Mouse (Mus musculus) spleen, postnatal 10 days (tissue): ENCODE data around the gene Tmem163.

ENCODE experiments used
- DNase-seq, 2 experiments: peaks; one replicate each; pipeline ENCODE4 v3.0.0; 2021 to 2022; ENCODE audit warnings: low spot score in 2 of 2

Tmem163 gene

GRCm38 (mm10) chr1:127651564-127651963, 27.8 kb downstream of the Tmem163 start:
- DNase-seq = no peak

GRCm38 (mm10) chr1:127642976-127643769, 36.2 kb downstream of the Tmem163 start:
- no peak for DNase-seq

GRCm38 (mm10) chr1:127637917-127638316, 41.4 kb downstream of the Tmem163 start:
- no peak for DNase-seq

GRCm38 (mm10) chr1:127627151-127627550, 52.2 kb downstream of the Tmem163 start:
- DNase-seq = no peak

GRCm38 (mm10) chr1:127625577-127626362, 53.6 kb downstream of the Tmem163 start:
- DNase-seq = peak in 1 of 2 experiments; percentile 28

- DNase-seq = no peak
These were observed 57.0 kb downstream of the Tmem163 start for GRCm38 (mm10) chr1:127622349-127622748.

- no peak for DNase-seq
These were observed 60.3 kb downstream of the Tmem163 start for GRCm38 (mm10) chr1:127619036-127619435.

GRCm38 (mm10) chr1:127610378-127610777, 69.0 kb downstream of the Tmem163 start:
- DNase-seq = no peak

- no peak for DNase-seq
These were observed 69.5 kb downstream of the Tmem163 start for GRCm38 (mm10) chr1:127609814-127610213.

GRCm38 (mm10) chr1:127608326-127608725, 71.0 kb downstream of the Tmem163 start:
- no peak for DNase-seq

- DNase-seq = no peak
These were observed 75.4 kb downstream of the Tmem163 start for GRCm38 (mm10) chr1:127603697-127604631.

- no peak for DNase-seq
These were observed 83.2 kb downstream of the Tmem163 start for GRCm38 (mm10) chr1:127596143-127596542.

GRCm38 (mm10) chr1:127595735-127596134, 83.6 kb downstream of the Tmem163 start:
- no peak for DNase-seq

- DNase-seq = no peak
These were observed 89.8 kb downstream of the Tmem163 start for GRCm38 (mm10) chr1:127589542-127589941.

GRCm38 (mm10) chr1:127587071-127587470, 92.3 kb downstream of the Tmem163 start:
- no peak for DNase-seq

- DNase-seq = no peak
These were observed 93.2 kb downstream of the Tmem163 start for GRCm38 (mm10) chr1:127586156-127586555.

- DNase-seq = no peak
These were observed 101.4 kb downstream of the Tmem163 start for GRCm38 (mm10) chr1:127577981-127578380.

- peak in 1 of 2 experiments; percentile 48 for DNase-seq
These were observed 102.3 kb downstream of the Tmem163 start for GRCm38 (mm10) chr1:127577083-127577482.

- DNase-seq = no peak
These were observed 102.8 kb downstream of the Tmem163 start for GRCm38 (mm10) chr1:127576563-127576962.

GRCm38 (mm10) chr1:127576143-127576542, 103.2 kb downstream of the Tmem163 start:
- DNase-seq = no peak

GRCm38 (mm10) chr1:127575692-127576091, 103.7 kb downstream of the Tmem163 start:
- no peak for DNase-seq

- no peak for DNase-seq
These were observed 106.2 kb downstream of the Tmem163 start for GRCm38 (mm10) chr1:127573186-127573585.
